Mouse (Mus musculus) CH12.LX (cell line): Measurements from ENCODE around the gene Nsd2. TPM values are rescaled to one million over a fixed set of nuclear protein-coding genes. Genes with fewer than 3 reads are reported as not detected.
"Not testable (repeated sequence)": the region's sequence is repeated elsewhere in the genome, so short reads cannot be mapped to it uniquely, and the experiment has no call there.

Experiments
- DNase-seq: peaks from one replicate; pipeline ENCODE4 v3.0.0-alpha.2; 2013; ENCODE audit errors: extremely low read depth
- H3K27ac ChIP-seq: 2 replicates; pipeline ENCODE4 v1.5.1; 2012; ENCODE audit warnings: low read depth, mild to moderate bottlenecking, control low read depth, moderate library complexity; ENCODE audit not compliant: insufficient read depth
- H3K27me3 ChIP-seq: replicated peaks from 2 replicates; pipeline ENCODE3; 2012; ENCODE audit warnings: inconsistent platforms
- H3K36me3 ChIP-seq, 2 experiments: replicated peaks in 1 of 2; 2 replicates each; pipeline versions ENCODE3 to v1.6.1; 2012; ENCODE audit warnings: inconsistent platforms in 1 of 2, low read length in 1 of 2, mild to moderate bottlenecking in 1 of 2, mixed read lengths in 1 of 2, moderate library complexity in 1 of 2; ENCODE audit not compliant: control insufficient read depth in 1 of 2, insufficient read depth in 1 of 2
- H3K4me1 ChIP-seq, 2 experiments: 2 replicates each; pipeline ENCODE4 v1.6.1; 2012; ENCODE audit warnings: inconsistent platforms in 1 of 2, moderate library complexity in 1 of 2; ENCODE audit not compliant: insufficient read depth in 2 of 2, control insufficient read depth in 1 of 2
- H3K4me2 ChIP-seq: 2 replicates; pipeline ENCODE4 v1.6.1; 2012; ENCODE audit warnings: low read depth, mild to moderate bottlenecking, control low read depth; ENCODE audit not compliant: poor library complexity, insufficient read depth, severe bottlenecking
- H3K4me3 ChIP-seq, 3 experiments: fragments of 150-350 bp in 1 of 3; sonication (generic) in 1 of 3; replicated peaks in 1 of 3; 2 replicates each; pipeline versions ENCODE3 to v1.5.1; 2011 to 2012; ENCODE audit warnings: low read depth in 2 of 3, low read length in 2 of 3, mild to moderate bottlenecking in 2 of 3, moderate library complexity in 2 of 3, control low read depth in 1 of 3, improper control_type of control experiment in 1 of 3, inconsistent platforms in 1 of 3, mixed read lengths in 1 of 3; ENCODE audit not compliant: poor library complexity in 1 of 3
- H3K79me2 ChIP-seq: replicated peaks from 2 replicates; pipeline ENCODE4 v1.6.1; 2012; ENCODE audit warnings: mild to moderate bottlenecking, moderate library complexity; ENCODE audit not compliant: control insufficient read depth, poor library complexity, insufficient read depth, severe bottlenecking; ENCODE audit errors: extremely low read depth
- H3K9ac ChIP-seq: 2 replicates; pipeline ENCODE4 v1.6.1; 2012; ENCODE audit warnings: low read depth, mild to moderate bottlenecking, control low read depth, moderate library complexity; ENCODE audit not compliant: insufficient read depth
- H3K9me3 ChIP-seq: replicated peaks from 2 replicates; pipeline ENCODE3; 2012; ENCODE audit warnings: low read length, inconsistent platforms, mixed read lengths
- KAT2A ChIP-seq: IDR thresholded peaks from 2 replicates; pipeline ENCODE4 v1.6.1; 2012; ENCODE audit warnings: low read length, improper control_type of control experiment, inconsistent platforms; ENCODE audit not compliant: insufficient replicate concordance
- MAFK ChIP-seq: IDR thresholded peaks from 2 replicates; pipeline ENCODE4 v1.6.1; 2011; ENCODE audit warnings: low read length, improper control_type of control experiment; ENCODE audit not compliant: insufficient replicate concordance
- MAX ChIP-seq: IDR thresholded peaks from 2 replicates; pipeline ENCODE4 v1.6.1; 2011; ENCODE audit warnings: low read length, improper control_type of control experiment
- NELFE ChIP-seq: IDR thresholded peaks from 2 replicates; pipeline ENCODE4 v1.6.1; 2011; ENCODE audit warnings: low read depth, low read length, improper control_type of control experiment
- POLR2AphosphoS2 ChIP-seq: IDR thresholded peaks from 2 replicates; pipeline ENCODE4 v1.6.1; 2011; ENCODE audit warnings: low read depth, low read length, improper control_type of control experiment
- SIN3A ChIP-seq: IDR thresholded peaks from 2 replicates; pipeline ENCODE4 v1.6.1; 2012; ENCODE audit warnings: low read length, improper control_type of control experiment, inconsistent platforms
- USF1 ChIP-seq: IDR thresholded peaks from 2 replicates; pipeline ENCODE4 v1.6.1; 2014; ENCODE audit warnings: low read depth, mild to moderate bottlenecking, inconsistent platforms, low read length, improper control_type of control experiment
- dilution Hi-C: fragments of 300-500 bp; cut with MboI; formaldehyde crosslinking; loops from 2 replicates; pipeline ENCODE4 v1.14.3; 2020; ENCODE audit warnings: low sequenced_read_pairs; ENCODE audit not compliant: extremely low pct_unique_long_range_greater_than_20kb, extremely low pct_ligation_motif_present
- in situ Hi-C: fragments of 300-500 bp; cut with MboI; formaldehyde crosslinking; loops from 3 replicates; pipeline ENCODE4 v1.14.3; 2019; ENCODE audit warnings: low sequenced_read_pairs, low pct_ligation_motif_present, low pct_unique_long_range_greater_than_20kb, mixed read lengths
- polyA plus RNA-seq: library from polyadenylated mRNA; unstranded; fragments of >175 nt; gene quantifications from 2 replicates; pipeline ENCODE4 v1.2.1, GENCODE M21; 2012; ENCODE audit warnings: low read depth; ENCODE audit not compliant: insufficient read length
- total RNA-seq, 2 experiments: library from RNA; depleted of rRNA; stranded (reverse); fragments of 300-350 nt in 1 of 2; fragments of >200 nt in 1 of 2; gene quantifications; 2 replicates each; pipeline ENCODE4 v1.2.3; 2012 to 2014

Nsd2 gene
- total and polyA plus RNA-seq, 3 experiments: 39.8 to 55.0 (median 49.9) TPM

DNA sequence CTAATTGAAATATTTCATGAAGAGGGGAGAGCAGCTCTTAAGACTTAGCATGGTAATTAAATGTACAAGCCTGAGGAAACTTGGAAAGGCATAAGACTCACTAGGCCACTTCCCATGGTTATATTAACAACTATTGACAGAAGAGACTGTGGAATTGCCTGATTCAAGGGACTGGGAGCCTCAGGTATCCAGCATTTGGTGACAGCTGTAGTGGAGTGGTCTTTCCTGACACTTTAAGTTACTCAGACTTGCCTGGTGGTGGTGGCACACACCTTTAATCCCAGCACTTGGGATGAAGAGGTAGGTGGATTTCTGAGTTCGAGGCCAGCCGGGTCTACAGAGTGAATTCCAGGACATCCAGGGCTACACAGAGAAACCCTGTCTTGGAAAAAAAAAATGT lies 116.7 kb downstream of the Nsd2 start:
- H3K36me3 ChIP-seq: peaks cover 13 to 28% of the 10 kb centered on the region in 2 experiments
- no peak overlapping the region for H3K27ac ChIP-seq
- no peaks in the 10 kb centered on the region for H3K27me3 ChIP-seq
- peaks cover 2 to 40% of the 10 kb centered on the region in 2 experiments; a peak in 3 of 4 replicates for H3K4me1 ChIP-seq
- H3K4me2 ChIP-seq: peak overlapping the region; percentile 52
- DNase-seq: no peak
- H3K9me3 ChIP-seq: peaks cover 22% of the 10 kb centered on the region
- dilution Hi-C loops: no loop called here
- peaks cover 32% of the 10 kb centered on the region for H3K79me2 ChIP-seq
- TF ChIP-seq USF1 (no peak), KAT2A (no peak), MAFK (no peak), SIN3A (no peak), NELFE (no peak), POLR2AphosphoS2 (no peak)
- peak overlapping the region; percentile 54 for H3K9ac ChIP-seq
- in situ Hi-C loops: no loop called here
- H3K4me3 ChIP-seq: peak overlapping the region in 2 of 3 experiments; percentile 70 to 97

DNA sequence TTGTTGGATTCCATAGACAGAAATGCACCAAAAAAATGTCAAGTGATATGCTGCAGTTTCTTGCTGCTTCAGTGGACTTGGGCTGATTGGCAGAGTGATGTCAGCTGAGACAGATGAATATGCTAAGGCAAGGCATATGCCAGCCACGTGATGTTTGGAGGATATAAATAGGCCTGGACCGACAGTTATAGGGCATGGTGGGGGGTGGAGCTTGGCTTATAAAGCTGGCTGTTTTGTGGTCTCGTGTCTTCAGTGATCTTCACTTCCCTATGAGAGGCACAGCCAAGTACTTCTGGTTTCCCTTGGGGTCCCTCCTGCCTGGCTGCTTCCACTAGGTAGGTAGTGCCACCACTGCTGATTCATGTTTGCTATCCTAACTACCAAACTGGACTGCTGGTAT lies 117.9 kb downstream of the Nsd2 start:
- Histone ChIP-seq H3K4me1 (peaks cover 2 to 29% of the 10 kb centered on the region in 2 experiments; a peak in 3 of 4 replicates), H3K36me3 (peaks cover 10 to 25% of the 10 kb centered on the region in 2 experiments), H3K27me3 (no peaks in the 10 kb centered on the region), H3K9ac (no peak overlapping the region), H3K4me3 (no peak overlapping the region), H3K79me2 (peaks cover 24% of the 10 kb centered on the region), H3K4me2 (no peak overlapping the region), H3K27ac (no peak overlapping the region), H3K9me3 (peaks cover 23% of the 10 kb centered on the region)
- dilution Hi-C loops (no loop called here), in situ Hi-C loops (no loop called here)
- TF ChIP-seq NELFE (no peak), MAX (0 out of 2 replicates have a peak, but pooled peaks have one; percentile 24), KAT2A (no peak)
- peak; percentile 56 for DNase-seq

DNA sequence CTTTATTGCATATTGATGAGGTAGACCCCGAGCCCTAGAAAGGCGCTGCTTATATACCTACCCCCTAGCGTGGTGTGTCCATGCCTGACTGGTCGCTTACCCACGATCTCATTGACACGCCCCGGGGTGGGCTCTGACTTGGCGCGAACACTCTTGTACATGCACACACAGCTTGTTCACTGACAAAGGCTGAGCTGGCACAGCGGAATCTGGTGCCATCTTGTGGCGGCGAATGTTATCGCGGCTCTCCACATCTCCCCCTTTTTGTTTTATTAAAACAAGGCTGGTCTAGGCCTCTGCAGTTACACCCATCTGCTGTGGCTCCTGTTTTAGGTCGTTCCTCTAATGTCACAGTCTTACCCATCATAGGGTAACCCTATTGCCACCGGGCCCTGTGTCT lies 126.5 kb downstream of the Nsd2 start:
- H3K27ac ChIP-seq, DNase-seq, in situ Hi-C loops, H3K4me2 ChIP-seq, H3K36me3 ChIP-seq, dilution Hi-C loops, H3K27me3 ChIP-seq, H3K9ac ChIP-seq, H3K9me3 ChIP-seq, H3K79me2 ChIP-seq, H3K4me3 ChIP-seq, H3K4me1 ChIP-seq: not testable (repeated sequence)

Other genes starting within 250 kb of the Nsd2 start
- 27.9 and 29.2 TPM in 2 replicates for gene Fam53a, start 191.1 kb upstream of the Nsd2 start, total RNA-seq (2012; rRNA removed)
- 25.1 and 26.6 TPM in 2 replicates for gene Fam53a, start 191.1 kb upstream of the Nsd2 start, total RNA-seq (2014; rRNA removed)
- gene Fam53a, start 191.1 kb upstream of the Nsd2 start, polyA plus RNA-seq: 32.9 and 33.4 TPM in 2 replicates
- 0.08 and 0.21 TPM in 2 replicates for gene Gm9903, start 190.8 kb upstream of the Nsd2 start, total RNA-seq (2012; rRNA removed)
- gene Gm9903, start 190.8 kb upstream of the Nsd2 start, total RNA-seq (2014; rRNA removed): 0.16 and 0.22 TPM in 2 replicates
- 0.26 TPM in 1 of 2 replicates, not detected in the other for gene Gm9903, start 190.8 kb upstream of the Nsd2 start, polyA plus RNA-seq
- 85.4 and 111 TPM in 2 replicates for gene Slbp, start 168.2 kb upstream of the Nsd2 start, total RNA-seq (2012; rRNA removed)
- 263 and 284 TPM in 2 replicates for gene Slbp, start 168.2 kb upstream of the Nsd2 start, total RNA-seq (2014; rRNA removed)
- gene Slbp, start 168.2 kb upstream of the Nsd2 start, polyA plus RNA-seq: 117 and 148 TPM in 2 replicates
- 89.4 and 110 TPM in 2 replicates for gene Tacc3, start 162.6 kb upstream of the Nsd2 start, total RNA-seq (2012; rRNA removed)
- gene Tacc3, start 162.6 kb upstream of the Nsd2 start, total RNA-seq (2014; rRNA removed): 186 and 202 TPM in 2 replicates
- 160 and 175 TPM in 2 replicates for gene Tacc3, start 162.6 kb upstream of the Nsd2 start, polyA plus RNA-seq
- gene Tmem129, start 162.3 kb upstream of the Nsd2 start, total RNA-seq (2012; rRNA removed): 14.8 and 15.2 TPM in 2 replicates
- 10.8 and 11.2 TPM in 2 replicates for gene Tmem129, start 162.3 kb upstream of the Nsd2 start, total RNA-seq (2014; rRNA removed)
- gene Tmem129, start 162.3 kb upstream of the Nsd2 start, polyA plus RNA-seq: 8.4 and 12.7 TPM in 2 replicates
- gene Fgfr3, start 99.1 kb upstream of the Nsd2 start, total RNA-seq (2012; rRNA removed): 0.76 and 1.2 TPM in 2 replicates
- 0.12 and 0.19 TPM in 2 replicates for gene Fgfr3, start 99.1 kb upstream of the Nsd2 start, total RNA-seq (2014; rRNA removed)
- gene Fgfr3, start 99.1 kb upstream of the Nsd2 start, polyA plus RNA-seq: 0.23 and 0.35 TPM in 2 replicates
- gene Letm1, start 37.9 kb upstream of the Nsd2 start, total RNA-seq (2012; rRNA removed): 21.8 and 25.7 TPM in 2 replicates
- gene Letm1, start 37.9 kb upstream of the Nsd2 start, total RNA-seq (2014; rRNA removed): 25.1 and 27.6 TPM in 2 replicates
- 43.0 and 43.4 TPM in 2 replicates for gene Letm1, start 37.9 kb upstream of the Nsd2 start, polyA plus RNA-seq
- 23.9 and 27.6 TPM in 2 replicates for gene Nelfa, start 115.7 kb downstream of the Nsd2 start, total RNA-seq (2012; rRNA removed)
- 20.4 and 20.6 TPM in 2 replicates for gene Nelfa, start 115.7 kb downstream of the Nsd2 start, total RNA-seq (2014; rRNA removed)
- 35.3 and 41.2 TPM in 2 replicates for gene Nelfa, start 115.7 kb downstream of the Nsd2 start, polyA plus RNA-seq
- not detected in 2 replicates for gene Gm1673, start 162.7 kb downstream of the Nsd2 start, total RNA-seq (2012; rRNA removed)
- not detected in 2 replicates for gene Gm1673, start 162.7 kb downstream of the Nsd2 start, total RNA-seq (2014; rRNA removed)
- gene Gm1673, start 162.7 kb downstream of the Nsd2 start, polyA plus RNA-seq: not detected in 2 replicates
- 0.04 TPM in 1 of 2 replicates, not detected in the other for gene Nat8l, start 175.3 kb downstream of the Nsd2 start, total RNA-seq (2012; rRNA removed)
- gene Nat8l, start 175.3 kb downstream of the Nsd2 start, total RNA-seq (2014; rRNA removed): not detected in 2 replicates
- not detected in 2 replicates for gene Nat8l, start 175.3 kb downstream of the Nsd2 start, polyA plus RNA-seq